Mouse (Mus musculus): ENCODE results near the gene Vps41. TPM values are rescaled to one million over a fixed set of nuclear protein-coding genes. Genes with fewer than 3 reads are reported as not detected.

Vps41 gene
- polyA plus RNA-seq, 1 experiment from 2014 or later = 34.5 TPM

DNA sequence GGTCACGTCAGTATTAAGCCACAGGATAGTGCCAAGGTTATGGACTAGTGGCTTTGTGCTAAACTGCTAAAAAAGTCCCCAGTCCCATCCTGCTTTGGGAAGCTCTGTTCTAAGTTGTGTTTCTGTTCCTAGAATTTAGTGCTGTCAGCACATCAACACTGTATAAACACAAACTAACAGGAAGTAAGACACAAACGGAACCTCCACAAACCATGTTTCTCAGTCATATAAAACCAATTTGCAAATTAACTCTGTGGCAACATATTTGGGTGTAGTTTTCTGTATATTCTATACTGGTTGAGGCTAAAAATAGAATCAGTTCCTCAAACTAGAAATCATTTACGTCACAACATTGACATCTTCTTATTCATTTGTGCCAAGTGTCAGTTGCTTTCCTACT is 83.3 kb downstream of the Vps41 start:
- no peak overlapping the region for H3K27ac ChIP-seq (ENCODE audit: low read length)
- TF ChIP-seq CTCF (IDR thresholded peaks at IDR 0.05) (no peak), EP300 (IDR thresholded peaks at IDR 0.05) (no peak)

DNA sequence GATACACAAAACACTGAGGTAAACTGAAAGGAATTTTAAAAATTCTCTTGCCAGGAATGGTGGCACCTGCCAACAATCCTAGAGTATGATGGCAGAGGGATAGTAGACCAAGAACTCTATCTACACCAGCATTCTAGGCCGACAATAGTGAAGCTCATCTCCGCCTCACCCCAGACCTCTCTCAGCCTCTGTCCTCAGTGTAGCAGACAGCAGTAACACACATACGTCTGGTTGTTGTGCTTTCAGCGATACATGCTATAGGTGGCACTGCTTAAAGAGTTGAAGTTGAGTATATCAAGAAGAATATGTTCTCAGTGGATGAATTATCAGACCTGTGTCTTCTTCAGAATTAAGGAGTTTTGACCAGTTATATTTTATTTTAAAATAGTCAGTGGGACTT is 92.4 kb downstream of the Vps41 start:
- no peaks in the 10 kb centered on the region for H3K9me3 ChIP-seq (ENCODE audit: low read length)
- ATAC-seq (no peak), DNase-seq (ENCODE audit: low spot score) (no peak)
- H3K27me3 ChIP-seq (replicated peaks; ENCODE audit: insufficient read depth, low read length) = no peaks in the 10 kb centered on the region
- no peak overlapping the region for H3K9ac ChIP-seq (replicated peaks; ENCODE audit: low read depth)
- H3K36me3 ChIP-seq (ENCODE audit: insufficient read depth, low read length) = no peaks in the 10 kb centered on the region; the same call in 1 of the 2 replicates
- 77% methylated on average over 4 of the region's 4 CpGs for WGBS
- H3K4me1 ChIP-seq (ENCODE audit: insufficient read depth, low read depth, low read length) = no peaks in the 10 kb centered on the region
- no peak for TF ChIP-seq EP300 (IDR thresholded peaks at IDR 0.05)
- TF ChIP-seq CTCF (IDR thresholded peaks at IDR 0.05) = no peak
- no peak overlapping the region for H3K4me2 ChIP-seq (replicated peaks; ENCODE audit: low read depth, low read length)
- H3K27ac ChIP-seq (ENCODE audit: low read length) = no peak overlapping the region
- H3K4me3 ChIP-seq (ENCODE audit: low read depth, low read length) = no peak overlapping the region

More for the DNA sequence above, 83.3 kb downstream of the Vps41 start:
- Histone ChIP-seq H3K4me3 (ENCODE audit: low read depth, low read length) (no peak overlapping the region), H3K9ac (replicated peaks; ENCODE audit: low read depth) (no peak overlapping the region), H3K4me1 (ENCODE audit: insufficient read depth, low read depth, low read length) (no peaks in the 10 kb centered on the region), H3K9me3 (ENCODE audit: low read length) (no peaks in the 10 kb centered on the region), H3K27me3 (replicated peaks; ENCODE audit: insufficient read depth, low read length) (no peaks in the 10 kb centered on the region), H3K36me3 (ENCODE audit: insufficient read depth, low read length) (no peaks in the 10 kb centered on the region), H3K4me2 (replicated peaks; ENCODE audit: low read depth, low read length) (no peak overlapping the region)
- DNase-seq (ENCODE audit: low spot score) = peak; percentile 36
- no peak for ATAC-seq
- 58% methylated on average over 3 of the region's 3 CpGs for WGBS

DNA sequence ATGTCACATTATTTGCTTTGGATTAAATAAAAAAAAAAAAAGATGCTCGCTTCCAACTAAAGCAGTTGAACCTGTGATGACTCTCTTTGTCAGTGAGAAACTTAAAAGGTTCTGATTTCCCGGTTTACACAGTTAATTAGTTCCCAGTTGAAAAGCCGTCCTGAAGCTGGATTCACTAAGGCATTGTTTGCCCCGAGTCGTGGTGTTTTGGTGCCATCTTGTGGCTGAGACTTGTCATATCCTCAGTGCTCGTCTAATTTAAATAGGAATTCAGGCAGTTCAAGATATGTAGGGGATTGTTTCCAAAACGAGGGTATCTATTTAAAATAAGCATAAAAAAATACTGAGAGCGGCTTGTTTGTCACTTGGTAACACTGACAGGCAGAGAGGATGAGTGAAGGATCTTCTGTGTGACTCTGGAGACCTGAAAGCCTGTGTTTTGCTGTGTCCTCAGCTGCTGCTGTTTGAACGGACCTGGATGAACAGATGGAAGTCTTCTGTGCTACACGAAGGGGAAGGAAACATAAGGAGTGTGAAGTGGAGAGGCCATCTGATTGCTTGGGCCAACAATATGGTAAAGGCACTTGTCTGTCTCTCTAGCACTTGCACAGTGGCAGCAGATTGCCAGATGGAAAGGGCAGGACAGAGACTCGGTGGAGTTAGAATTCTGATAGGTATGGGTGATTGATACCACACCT is 93.0 kb downstream of the Vps41 start:
- peak; percentile 79 for DNase-seq (ENCODE audit: low spot score)

DNA sequence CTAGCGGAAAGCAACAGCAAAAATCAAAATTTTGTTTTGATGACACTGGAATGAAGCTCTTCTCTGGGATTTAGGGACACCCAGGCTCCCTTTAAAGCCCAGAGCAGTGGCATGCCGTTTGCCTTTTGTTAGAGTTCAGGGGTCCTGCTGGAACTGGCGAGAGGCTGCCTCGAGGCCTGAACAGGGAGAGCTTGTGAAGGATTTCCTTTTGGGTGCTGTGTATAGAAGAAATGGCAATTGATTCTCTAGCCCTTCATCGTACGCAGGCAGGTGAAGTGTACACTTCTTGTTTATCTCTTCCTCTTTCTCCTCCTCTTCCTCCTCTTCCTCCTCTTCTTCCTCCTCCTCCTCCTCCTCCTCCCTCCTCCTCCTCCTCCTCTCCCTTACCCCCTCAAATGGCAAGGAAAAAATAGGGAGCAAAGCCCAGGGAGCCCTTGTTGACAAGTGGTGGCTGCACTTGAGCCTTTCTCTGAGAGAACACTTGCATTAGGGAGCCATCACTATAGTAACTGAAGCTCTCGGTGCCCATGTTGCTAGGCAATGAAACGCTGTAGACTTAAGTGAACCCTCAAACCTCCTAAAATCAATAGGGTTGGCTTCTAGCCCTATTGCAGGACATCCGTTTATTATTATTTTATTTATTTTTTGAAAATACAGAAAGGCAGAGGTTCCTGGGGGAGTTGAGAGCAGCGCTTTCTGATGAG is 107.5 kb downstream of the Vps41 start:
- no peak overlapping the region for H3K27ac ChIP-seq (ENCODE audit: low read length)
- TF ChIP-seq EP300 (IDR thresholded peaks at IDR 0.05) = no peak
- TF ChIP-seq CTCF (IDR thresholded peaks at IDR 0.05) = no peak
- H3K4me1 ChIP-seq (ENCODE audit: insufficient read depth, low read depth, low read length) = no peaks in the 10 kb centered on the region
- WGBS = 61% methylated on average over 10 of the region's 10 CpGs
- no peak overlapping the region for H3K4me3 ChIP-seq (ENCODE audit: low read depth, low read length)
- no peaks in the 10 kb centered on the region for H3K27me3 ChIP-seq (replicated peaks; ENCODE audit: insufficient read depth, low read length)
- H3K36me3 ChIP-seq (ENCODE audit: insufficient read depth, low read length) = peaks cover 3% of the 10 kb centered on the region; the same call in 1 of the 2 replicates
- ATAC-seq (no peak), DNase-seq (ENCODE audit: low spot score) (no peak)
- no peak overlapping the region for H3K4me2 ChIP-seq (replicated peaks; ENCODE audit: low read depth, low read length)
- no peaks in the 10 kb centered on the region for H3K9me3 ChIP-seq (ENCODE audit: low read length)
- H3K9ac ChIP-seq (replicated peaks; ENCODE audit: low read depth) = no peak overlapping the region

More for the DNA sequence above, 93.0 kb downstream of the Vps41 start:
- Histone ChIP-seq H3K4me1 (ENCODE audit: insufficient read depth, low read depth, low read length) (no peaks in the 10 kb centered on the region), H3K4me3 (ENCODE audit: low read depth, low read length) (no peak overlapping the region), H3K27ac (ENCODE audit: low read length) (no peak overlapping the region), H3K36me3 (ENCODE audit: insufficient read depth, low read length) (peaks cover 4% of the 10 kb centered on the region; the same call in 1 of the 2 replicates), H3K9ac (replicated peaks; ENCODE audit: low read depth) (no peak overlapping the region), H3K4me2 (replicated peaks; ENCODE audit: low read depth, low read length) (no peak overlapping the region), H3K9me3 (ENCODE audit: low read length) (no peaks in the 10 kb centered on the region), H3K27me3 (replicated peaks; ENCODE audit: insufficient read depth, low read length) (no peaks in the 10 kb centered on the region)
- 18% methylated on average over 11 of the region's 11 CpGs for WGBS
- ATAC-seq = peak; percentile 65
- TF ChIP-seq CTCF (IDR thresholded peaks at IDR 0.05) = peak; percentile 88
- no peak for TF ChIP-seq EP300 (IDR thresholded peaks at IDR 0.05)

DNA sequence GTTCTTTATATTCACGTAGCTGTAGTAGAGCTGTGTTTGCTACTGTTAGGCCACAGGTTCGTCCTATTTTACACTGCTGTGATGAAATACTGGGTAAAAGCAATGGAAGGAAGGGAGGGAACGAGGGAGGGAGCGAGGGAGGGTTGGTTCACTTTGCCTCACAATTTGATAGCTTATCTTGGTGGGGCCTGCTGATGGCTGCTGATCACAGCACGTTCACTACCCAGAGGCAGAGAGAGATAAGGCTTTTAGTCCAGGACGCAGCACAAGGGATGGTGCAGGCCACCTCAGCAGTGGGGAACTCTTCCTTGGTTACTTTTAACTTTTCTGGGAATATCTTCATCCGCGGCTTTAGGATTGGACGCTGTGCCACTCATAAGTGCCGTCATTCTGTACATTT is 109.9 kb downstream of the Vps41 start:
- Histone ChIP-seq H3K36me3 (ENCODE audit: insufficient read depth, low read length) (peaks cover 3% of the 10 kb centered on the region; the same call in 1 of the 2 replicates), H3K27ac (ENCODE audit: low read length) (no peak overlapping the region), H3K9me3 (ENCODE audit: low read length) (no peaks in the 10 kb centered on the region), H3K4me3 (ENCODE audit: low read depth, low read length) (no peak overlapping the region), H3K9ac (replicated peaks; ENCODE audit: low read depth) (no peak overlapping the region), H3K4me2 (replicated peaks; ENCODE audit: low read depth, low read length) (no peak overlapping the region), H3K4me1 (ENCODE audit: insufficient read depth, low read depth, low read length) (no peaks in the 10 kb centered on the region), H3K27me3 (replicated peaks; ENCODE audit: insufficient read depth, low read length) (no peaks in the 10 kb centered on the region)
- no peak for DNase-seq (ENCODE audit: low spot score)
- 85% methylated on average over 10 of the region's 10 CpGs for WGBS
- ATAC-seq = no peak
- TF ChIP-seq EP300 (IDR thresholded peaks at IDR 0.05) = no peak
- no peak for TF ChIP-seq CTCF (IDR thresholded peaks at IDR 0.05)

GRCm38 (mm10) chr13:18830486-18830885 is 113.4 kb downstream of the Vps41 start:
- no peak overlapping the region for H3K4me2 ChIP-seq (replicated peaks; ENCODE audit: low read depth, low read length)
- no peak overlapping the region for H3K27ac ChIP-seq (ENCODE audit: low read length)
- DNase-seq (ENCODE audit: low spot score) (no peak), ATAC-seq (no peak)
- H3K4me1 ChIP-seq (ENCODE audit: insufficient read depth, low read depth, low read length) = no peaks in the 10 kb centered on the region
- 0 out of 2 replicates have a peak, but pooled peaks cover 3% of the 10 kb centered on the region for H3K36me3 ChIP-seq (ENCODE audit: insufficient read depth, low read length)
- TF ChIP-seq CTCF (IDR thresholded peaks at IDR 0.05) = no peak
- no peak for TF ChIP-seq EP300 (IDR thresholded peaks at IDR 0.05)
- no peak overlapping the region for H3K4me3 ChIP-seq (ENCODE audit: low read depth, low read length)
- no peaks in the 10 kb centered on the region for H3K27me3 ChIP-seq (replicated peaks; ENCODE audit: insufficient read depth, low read length)
- no peak overlapping the region for H3K9ac ChIP-seq (replicated peaks; ENCODE audit: low read depth)
- 82% methylated on average over 3 of the region's 3 CpGs for WGBS
- no peaks in the 10 kb centered on the region for H3K9me3 ChIP-seq (ENCODE audit: low read length)

Data from lung, postnatal 0 days (tissue).